Mouse (Mus musculus) left cerebral cortex, postnatal 36 days (tissue): ENCODE data around the gene Cox8a. TPM values are rescaled to one million over a fixed set of nuclear protein-coding genes. Genes with fewer than 3 reads are reported as not detected.

Experiments
- DNase-seq, 2 experiments: peaks; one replicate each; pipeline ENCODE4 v3.0.0; 2021 to 2022; ENCODE audit warnings: low spot score in 2 of 2, mixed read lengths in 1 of 2
- intact Hi-C: fragments of 180-260 bp; cut with DNase I; formaldehyde crosslinking; loops from one replicate; pipeline ENCODE4 v1.15.1; 2025
- total RNA-seq, 2 experiments: library from RNA; stranded (reverse); gene quantifications; 2 replicates each; pipeline ENCODE4 v1.2.3; 2021

Gene Cox8a
- total RNA-seq, 2 experiments from 2014 or later = 989 to 1,090 TPM

- intact Hi-C loops = no loop called here
- DNase-seq = no peak
These were observed 24.9 kb downstream of the Cox8a start for GRCm38 (mm10) chr19:7192561-7192967.

- intact Hi-C loops = no loop called here
- DNase-seq = no peak
These were observed 25.8 kb downstream of the Cox8a start for GRCm38 (mm10) chr19:7191639-7192038.

- intact Hi-C loops = no loop called here
- DNase-seq = no peak
These were observed 26.4 kb downstream of the Cox8a start for GRCm38 (mm10) chr19:7190986-7191385.

GRCm38 (mm10) chr19:7189026-7189425, 28.4 kb downstream of the Cox8a start:
- intact Hi-C loops = no loop called here
- DNase-seq = no peak

GRCm38 (mm10) chr19:7187157-7187556, 30.3 kb downstream of the Cox8a start:
- intact Hi-C loops = no loop called here
- no peak for DNase-seq

- no peak for DNase-seq
- intact Hi-C loops = no loop called here
These were observed 31.6 kb downstream of the Cox8a start for GRCm38 (mm10) chr19:7185715-7186291.

- DNase-seq = no peak
- intact Hi-C loops = no loop called here
These were observed 32.4 kb downstream of the Cox8a start for GRCm38 (mm10) chr19:7185059-7185458.

- no peak for DNase-seq
- intact Hi-C loops = no loop called here
These were observed 34.0 kb downstream of the Cox8a start for GRCm38 (mm10) chr19:7183419-7183818.

- intact Hi-C loops = no loop called here
- DNase-seq = peak; percentile 51 to 70
These were observed 35.0 kb downstream of the Cox8a start for GRCm38 (mm10) chr19:7182273-7182949.

GRCm38 (mm10) chr19:7181496-7181895, 35.9 kb downstream of the Cox8a start:
- DNase-seq = no peak
- intact Hi-C loops = no loop called here

- intact Hi-C loops = no loop called here
- DNase-seq = no peak
These were observed 36.5 kb downstream of the Cox8a start for GRCm38 (mm10) chr19:7180756-7181405.

GRCm38 (mm10) chr19:7178841-7179452, 38.5 kb downstream of the Cox8a start:
- intact Hi-C loops = no loop called here
- DNase-seq = no peak

- intact Hi-C loops = no loop called here
- DNase-seq = no peak
These were observed 39.5 kb downstream of the Cox8a start for GRCm38 (mm10) chr19:7177804-7178511.

GRCm38 (mm10) chr19:7176041-7176696, 41.2 kb downstream of the Cox8a start:
- intact Hi-C loops = no loop called here
- no peak for DNase-seq

GRCm38 (mm10) chr19:7172051-7172866, 45.2 kb downstream of the Cox8a start:
- intact Hi-C loops = no loop called here
- DNase-seq = peak; percentile 62 to 66

GRCm38 (mm10) chr19:7171447-7171846, 46.0 kb downstream of the Cox8a start:
- intact Hi-C loops = no loop called here
- no peak for DNase-seq

- no peak for DNase-seq
- intact Hi-C loops = no loop called here
These were observed 46.5 kb downstream of the Cox8a start for GRCm38 (mm10) chr19:7170916-7171315.

- intact Hi-C loops = loop anchor here (5.0 kb wide), 1 partner anchor 86 kb away; no protein-coding TSS in a partner anchor
- no peak for DNase-seq
These were observed 49.0 kb downstream of the Cox8a start for GRCm38 (mm10) chr19:7168423-7168822.

- DNase-seq = no peak
- intact Hi-C loops = loop anchor here (5.0 kb wide), 1 partner anchor 84 kb away; no protein-coding TSS in a partner anchor
These were observed 50.6 kb downstream of the Cox8a start for GRCm38 (mm10) chr19:7166767-7167166.
